Mouse (Mus musculus) erythroblast, embryonic 14.5 days (primary cell): ENCODE data around the gene Mettl14.

Experiments
- GATA1 ChIP-seq: IDR thresholded peaks from 2 replicates; pipeline ENCODE4 v1.6.1; 2012; ENCODE audit warnings: low read length, inconsistent platforms, mixed read lengths
- TAL1 ChIP-seq: IDR thresholded peaks from 3 replicates; pipeline ENCODE4 v1.6.1; 2012; ENCODE audit warnings: low read length, inconsistent platforms, mixed read lengths

GRCm38 (mm10) chr3:123348080-123348802 lies 37.7 kb downstream of the Mettl14 start:
- no peak for TF ChIP-seq GATA1
- TF ChIP-seq TAL1, result no peak
